Mouse (Mus musculus) heart, postnatal 0 days (tissue): ENCODE measurements around the gene Cpvl. TPM values are rescaled to one million over a fixed set of nuclear protein-coding genes. Genes with fewer than 3 reads are reported as not detected.

ENCODE experiments used
- ATAC-seq: fragments of 200-750 bp; cut with Nextera tagmentation; 2 replicates; pipeline ENCODE4 v1.8.0; 2017; ENCODE audit warnings: low read depth, moderate number of reproducible peaks, moderate library complexity; ENCODE audit not compliant: insufficient read depth
- DNase-seq: peaks from one replicate; pipeline ENCODE4 v3.0.0-alpha.2; 2016; ENCODE audit warnings: low spot score
- H3K27ac ChIP-seq: fragments of 300-500 bp; sonication (generic); 2 replicates; pipeline ENCODE4 v1.5.1; 2014; ENCODE audit warnings: low read depth, mild to moderate bottlenecking
- H3K27me3 ChIP-seq: fragments of 300-500 bp; sonication (generic); 2 replicates; pipeline ENCODE4 v1.6.1; 2014; ENCODE audit warnings: low read length, mixed read lengths; ENCODE audit not compliant: control insufficient read depth, insufficient read depth
- H3K36me3 ChIP-seq: fragments of 300-500 bp; sonication (generic); replicated peaks from 2 replicates; pipeline ENCODE4 v1.6.1; 2014; ENCODE audit warnings: low read length, mixed read lengths; ENCODE audit not compliant: control insufficient read depth, insufficient read depth
- H3K4me1 ChIP-seq: fragments of 300-500 bp; sonication (generic); 2 replicates; pipeline ENCODE4 v1.6.1; 2014; ENCODE audit warnings: antibody characterized with exemption; ENCODE audit not compliant: control insufficient read depth, insufficient read depth
- H3K4me2 ChIP-seq: fragments of 300-500 bp; sonication (generic); 2 replicates; pipeline ENCODE4 v1.6.1; 2014; ENCODE audit warnings: low read depth, mild to moderate bottlenecking, low read length, moderate library complexity
- H3K4me3 ChIP-seq: fragments of 300-500 bp; sonication (generic); 2 replicates; pipeline ENCODE4 v1.5.1; 2014; ENCODE audit warnings: low read depth, low read length
- H3K9ac ChIP-seq: fragments of 300-500 bp; sonication (generic); replicated peaks from 2 replicates; pipeline ENCODE4 v1.6.1; 2014; ENCODE audit warnings: low read depth, low read length, mixed read lengths
- H3K9me3 ChIP-seq: fragments of 300-500 bp; sonication (generic); replicated peaks from 2 replicates; pipeline ENCODE4 v1.6.1; 2016; ENCODE audit warnings: low read length; ENCODE audit not compliant: control insufficient read depth
- CTCF ChIP-seq: IDR thresholded peaks from 2 replicates; pipeline ENCODE4 v1.5.1; 2016; ENCODE audit warnings: antibody characterized with exemption, control low read depth, low read depth
- EP300 ChIP-seq: IDR thresholded peaks from 2 replicates; pipeline ENCODE4 v1.6.1; 2016; ENCODE audit warnings: antibody characterized with exemption, low read depth
- WGBS: fragments of 180-500 bp; shearing (Covaris S2); extraction: QIAGEN DNeasy Blood & Tissue Kit; methylation state at CpG from one replicate; pipeline ENCODE4 v1.1.7; 2014; 5-methylcytosine and 5-hydroxymethylcytosine counted together
- polyA plus RNA-seq: library from polyadenylated mRNA; unstranded; fragments of >200 nt; fragmentation: Nextera tagmentation; extraction: Ambion mirVana; gene quantifications from 2 replicates; pipeline ENCODE4 v1.2.1, GENCODE M21; 2015
- total RNA-seq: library from RNA; depleted of rRNA; stranded (reverse); fragments of >200 nt; gene quantifications from 2 replicates; pipeline ENCODE4 v1.2.3, GENCODE M21; 2014; ENCODE audit warnings: low replicate concordance

Gene Cpvl
- total and polyA plus RNA-seq, 2 experiments from 2014 or later: not detected

DNA sequence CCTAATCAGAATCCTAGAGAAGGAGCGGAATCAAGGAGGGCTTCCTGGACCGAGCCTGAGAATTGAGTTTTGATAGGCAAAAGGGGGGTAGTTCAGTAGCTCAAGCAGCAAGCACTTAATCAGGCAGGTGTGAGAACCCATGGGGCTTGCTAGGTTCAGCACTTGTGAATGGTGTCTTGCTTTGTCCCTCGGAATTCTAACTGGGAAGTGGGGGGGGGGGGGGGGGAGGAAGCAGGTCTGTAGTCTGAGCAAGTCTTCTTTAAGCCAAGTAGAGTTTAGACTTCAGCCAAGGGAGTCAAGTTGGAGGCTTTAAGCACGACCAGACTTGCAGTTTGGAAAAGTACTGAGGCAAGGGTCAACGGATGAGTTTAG lies 97.2 kb downstream of the Cpvl start:
- TF ChIP-seq EP300 (no peak), CTCF (no peak)
- H3K4me1 ChIP-seq: 0 out of 2 replicates have a peak, but pooled peaks cover 7% of the 10 kb centered on the region
- no peak for ATAC-seq
- no peak overlapping the region for H3K9ac ChIP-seq
- no peaks in the 10 kb centered on the region for H3K9me3 ChIP-seq
- 41% methylated on average over 5 of the region's 5 CpGs for WGBS
- peak overlapping the region; percentile 46 for H3K4me2 ChIP-seq
- DNase-seq: no peak
- no peaks in the 10 kb centered on the region for H3K36me3 ChIP-seq
- H3K27ac ChIP-seq: peak overlapping the region; percentile 75
- peak overlapping the region; percentile 10; the same call in 1 of the 2 replicates for H3K4me3 ChIP-seq
- H3K27me3 ChIP-seq: no peaks in the 10 kb centered on the region

GRCm38 (mm10) chr6:53880530-53881234 lies 97.8 kb downstream of the Cpvl start:
- Histone ChIP-seq H3K9me3 (no peaks in the 10 kb centered on the region), H3K36me3 (no peaks in the 10 kb centered on the region)
- ATAC-seq: no peak

DNA sequence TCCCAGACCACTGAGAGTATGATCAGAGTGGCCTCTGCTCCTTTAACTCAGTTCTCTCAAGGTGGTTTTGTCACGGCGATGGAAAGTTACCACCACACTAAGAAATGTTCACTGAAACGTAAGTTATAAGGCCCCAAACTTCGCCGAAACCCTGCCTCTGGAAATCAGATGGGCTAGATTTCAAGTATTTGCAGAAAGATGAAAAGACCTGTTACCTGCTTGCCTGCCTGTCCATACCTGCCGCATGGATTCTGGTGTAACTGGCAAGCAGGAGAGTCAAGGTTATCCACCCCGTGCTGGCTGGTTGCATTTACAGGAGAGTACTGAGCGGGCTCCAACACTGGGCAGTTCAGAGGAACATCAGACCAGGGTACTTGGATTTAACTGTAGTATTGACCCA lies 98.9 kb downstream of the Cpvl start:
- no peak overlapping the region for H3K4me3 ChIP-seq
- H3K27me3 ChIP-seq: no peaks in the 10 kb centered on the region
- peak overlapping the region; percentile 20; the same call in 1 of the 2 replicates for H3K27ac ChIP-seq
- 89% methylated on average over 8 of the region's 8 CpGs for WGBS
- DNase-seq: no peak
- H3K36me3 ChIP-seq: no peaks in the 10 kb centered on the region
- 0 out of 2 replicates have a peak, but pooled peaks cover 7% of the 10 kb centered on the region for H3K4me1 ChIP-seq
- ATAC-seq: no peak
- TF ChIP-seq EP300 (no peak), CTCF (no peak)
- H3K9me3 ChIP-seq: no peaks in the 10 kb centered on the region
- H3K9ac ChIP-seq: no peak overlapping the region
- no peak overlapping the region for H3K4me2 ChIP-seq

More at GRCm38 (mm10) chr6:53880530-53881234, 97.8 kb downstream of the Cpvl start:
- TF ChIP-seq CTCF (no peak), EP300 (0 out of 2 replicates have a peak, but pooled peaks have one; percentile 41)
- Histone ChIP-seq H3K9ac (no peak overlapping the region), H3K27ac (peak overlapping the region; percentile 75), H3K4me2 (peak overlapping the region; percentile 46), H3K27me3 (no peaks in the 10 kb centered on the region), H3K4me1 (0 out of 2 replicates have a peak, but pooled peaks cover 7% of the 10 kb centered on the region), H3K4me3 (peak overlapping the region; percentile 10)
- peak; percentile 16 for DNase-seq
- WGBS: 31% methylated on average over 14 of the region's 14 CpGs

- WGBS: 44% methylated on average over 9 of the region's 9 CpGs
- TF ChIP-seq EP300: no peak
- no peak for TF ChIP-seq CTCF
- ATAC-seq: no peak
- no peak for DNase-seq
- Histone ChIP-seq H3K27ac (no peak overlapping the region), H3K27me3 (0 out of 2 replicates have a peak, but pooled peaks cover 3% of the 10 kb centered on the region), H3K4me1 (no peaks in the 10 kb centered on the region), H3K36me3 (no peaks in the 10 kb centered on the region), H3K9ac (no peak overlapping the region), H3K9me3 (no peaks in the 10 kb centered on the region), H3K4me3 (no peak overlapping the region), H3K4me2 (no peak overlapping the region)
Observed at GRCm38 (mm10) chr6:53874881-53875429, 103.5 kb downstream of the Cpvl start.

- Histone ChIP-seq H3K9ac (no peak overlapping the region), H3K36me3 (no peaks in the 10 kb centered on the region), H3K9me3 (no peaks in the 10 kb centered on the region), H3K4me3 (no peak overlapping the region), H3K27ac (no peak overlapping the region), H3K27me3 (0 out of 2 replicates have a peak, but pooled peaks cover 3% of the 10 kb centered on the region), H3K4me1 (no peaks in the 10 kb centered on the region), H3K4me2 (no peak overlapping the region)
- ATAC-seq: no peak
- whole genome bisulfite sequencing: 90% methylated on average over 6 of the region's 6 CpGs
- no peak for DNase-seq
- TF ChIP-seq CTCF (peak; percentile 41), EP300 (no peak)
Observed at GRCm38 (mm10) chr6:53871903-53872302, 106.6 kb downstream of the Cpvl start.
